Comparison of ENCODE assay signal across 8 mouse cellular contexts in the genomic region with DNA sequence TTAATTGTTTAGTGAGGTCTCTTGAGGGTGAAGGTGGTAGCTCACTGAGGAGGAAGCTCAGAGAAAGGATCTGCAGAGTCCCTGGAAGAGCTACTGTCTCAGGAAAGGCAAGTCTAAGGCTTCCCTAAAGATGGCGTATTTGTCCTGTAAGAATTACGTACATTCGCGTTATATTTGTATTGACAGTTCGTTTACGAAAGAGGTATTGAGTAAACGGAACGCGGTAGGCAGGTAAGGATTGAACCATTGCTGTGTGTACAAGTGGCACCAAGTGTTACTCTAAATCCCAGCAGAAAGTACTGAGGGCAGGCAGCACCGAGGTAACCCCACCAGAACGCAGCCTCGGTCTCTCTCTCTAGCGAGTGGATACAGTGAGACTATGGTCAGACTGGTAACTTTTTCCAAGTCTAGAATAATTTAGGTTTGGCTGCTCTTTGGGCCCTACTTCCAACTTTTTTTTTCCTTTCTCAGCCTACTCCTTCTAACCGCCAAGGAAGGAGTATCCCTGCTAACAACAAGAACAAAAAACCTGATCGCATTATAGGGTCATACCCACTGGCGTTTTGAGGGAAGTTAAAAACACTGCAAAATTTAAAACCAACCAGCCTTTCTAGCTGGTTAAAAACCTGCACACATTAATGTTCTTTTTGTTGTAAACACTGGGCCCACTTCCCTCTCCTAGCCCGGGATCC. TPM values are rescaled to one million over a fixed set of nuclear protein-coding genes. Genes with fewer than 3 reads are reported as not detected.
A peak's percentile ranks its signal among the peaks of the same experiment; 100 is the strongest.
DNase-seq lines count a peak whose midpoint lies in the region; ATAC-seq and TF ChIP-seq lines count a peak whose summit lies in the region.

Gene Rdx (plus strand): TSS at position 45 of the 692 bp plus-strand sequence.

- peak; percentile 8; the same call in 1 of the 2 replicates for ATAC-seq in hindbrain, postnatal 0 days
- ATAC-seq in limb, embryonic 13.5 days (ENCODE audit: low FRiP score, low read depth): peak; percentile 17; the same call in 1 of the 2 replicates

- 1% methylated on average over 17 of the region's 17 CpGs for WGBS in hindbrain, postnatal 0 days
- WGBS in limb, embryonic 13.5 days: 3% methylated on average over 17 of the region's 17 CpGs

- H3K4me3 ChIP-seq in hindbrain, postnatal 0 days (ENCODE audit: low read length): peak within 1 kb of the TSS; percentile 99
- H3K4me3 ChIP-seq in limb, embryonic 13.5 days: peak within 1 kb of the TSS; percentile 95

- TF ChIP-seq CTCF in hindbrain, postnatal 0 days (IDR thresholded peaks at IDR 0.05; ENCODE audit: low read depth): peak; percentile 18; the same call in 1 of the 2 replicates

- peak within 1 kb of the TSS; percentile 98 for H3K9ac ChIP-seq in hindbrain, postnatal 0 days (replicated peaks; ENCODE audit: low read length)
- peak within 1 kb of the TSS; percentile 99 for H3K9ac ChIP-seq in limb, embryonic 13.5 days

- H3K4me2 ChIP-seq in hindbrain, postnatal 0 days (ENCODE audit: low read depth, low read length): peak within 1 kb of the TSS; percentile 72
- peak within 1 kb of the TSS; percentile 80 for H3K4me2 ChIP-seq in limb, embryonic 13.5 days (replicated peaks)

- peak; percentile 51 for DNase-seq in retina, embryonic 14.5 days (ENCODE audit: low spot score)
- no peak for DNase-seq in retina, postnatal 1 day
- peak; percentile 18 to 35 for DNase-seq in cerebellum, postnatal 14 days
- DNase-seq in gastrocnemius, postnatal 10 days: no peak
- peak; percentile 35 for DNase-seq in hindbrain, postnatal 0 days (ENCODE audit: low spot score)
- peak; percentile 36 for DNase-seq in naive thymus-derived CD4-positive, alpha-beta T cell, adult 2 months (ENCODE audit: low read depth)
- DNase-seq in natural killer cell, adult 2 months (ENCODE audit: low spot score in 2 of 2): no peak

- H3K27ac ChIP-seq in hindbrain, postnatal 0 days: peak within 1 kb of the TSS; percentile 98
- H3K27ac ChIP-seq in limb, embryonic 13.5 days: peak within 1 kb of the TSS; percentile 100

- no peaks in the 10 kb centered on the region for H3K27me3 ChIP-seq in hindbrain, postnatal 0 days (ENCODE audit: insufficient read depth, low read length)
- H3K27me3 ChIP-seq in limb, embryonic 13.5 days: no peaks in the 10 kb centered on the region

- no peaks in the 10 kb centered on the region for H3K9me3 ChIP-seq in hindbrain, postnatal 0 days (ENCODE audit: low read length)
- H3K9me3 ChIP-seq in limb, embryonic 13.5 days: no peaks in the 10 kb centered on the region

- no peaks in the 10 kb centered on the region for H3K4me1 ChIP-seq in hindbrain, postnatal 0 days (ENCODE audit: insufficient read depth, low read length)
- peaks cover 31% of the 10 kb centered on the region for H3K4me1 ChIP-seq in limb, embryonic 13.5 days

- H3K36me3 ChIP-seq in hindbrain, postnatal 0 days (ENCODE audit: insufficient read depth, low read length): no peaks in the 10 kb centered on the region
- no peaks in the 10 kb centered on the region for H3K36me3 ChIP-seq in limb, embryonic 13.5 days

RNA-seq across cellular contexts. Expression of gene Rdx, which starts in this region (rescaled TPM):
- total RNA-seq in gastrocnemius, postnatal 10 days (2021): 100 to 1,000 TPM; 119 to 122 TPM
- 57.1 and 59.3 TPM in 2 replicates for total RNA-seq in hindbrain, postnatal 0 days (2014; rRNA removed)
- 96.2 and 107 TPM in 2 replicates for polyA plus RNA-seq in hindbrain, postnatal 0 days (2015; fragmentation: Nextera tagmentation; extraction: Ambion mirVana)
- 148 and 149 TPM in 2 replicates for polyA plus RNA-seq in limb, embryonic 13.5 days (2015; fragmentation: Nextera tagmentation; extraction: Ambion mirVana)

Comparison
In these comparisons a context has a peak if more than half of its experiments do, and no peak if none do; other contexts are left out.
1. DNase-seq: peak in retina, embryonic 14.5 days (single experiment), cerebellum, postnatal 14 days (2 of 2), hindbrain, postnatal 0 days (single experiment) and naive thymus-derived CD4-positive, alpha-beta T cell, adult 2 months (single experiment); none in retina, postnatal 1 day (single experiment), gastrocnemius, postnatal 10 days (single experiment) and natural killer cell, adult 2 months (0 of 2).